Mouse (Mus musculus): ENCODE measurements around the gene Msx1. TPM values are rescaled to one million over a fixed set of nuclear protein-coding genes. Genes with fewer than 3 reads are reported as not detected.

Gene Msx1
- total RNA-seq, 2 experiments from 2014 or later, result 1.7 to 2.2 TPM

- Histone ChIP-seq H3K27ac (peak overlapping the region; percentile 86), H3K4me3 (peak overlapping the region; percentile 87)
- DNase-seq, result peak; percentile 48
- TF ChIP-seq CTCF (IDR thresholded peaks at IDR 0.05), result no peak
- intact Hi-C loops (cut with DNase I), result no loop called here
These were observed 1.3 kb downstream of the Msx1 start for GRCm38 (mm10) chr5:37822791-37823720.

DNA sequence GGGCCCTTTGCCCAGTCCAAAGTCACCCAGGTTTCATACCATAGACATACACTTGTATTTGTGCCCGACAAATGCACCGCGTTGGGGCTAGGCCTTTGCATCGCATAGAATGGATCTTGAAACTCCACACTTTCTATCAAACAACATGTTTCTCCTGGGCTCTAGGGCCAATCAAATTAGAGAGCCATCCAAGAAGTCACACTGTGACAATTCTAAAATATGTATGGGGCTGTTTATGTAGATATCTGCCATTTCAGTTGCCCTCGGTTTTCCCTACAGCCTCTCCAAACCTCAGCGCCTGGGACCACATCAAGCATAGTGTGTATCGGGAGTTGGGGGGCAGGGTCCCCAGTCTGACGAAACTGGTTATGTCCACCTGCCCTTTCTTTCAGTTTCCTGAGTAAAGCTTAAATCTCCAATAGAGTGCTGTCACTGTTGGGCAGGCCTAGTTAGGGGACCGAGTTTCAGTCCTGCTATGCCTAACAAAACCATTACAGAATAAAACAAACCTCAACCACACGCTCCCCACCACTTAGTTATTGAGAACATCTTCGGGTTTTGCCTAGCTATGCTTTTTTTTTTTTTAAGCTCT, 2.2 kb downstream of the Msx1 start:
- intact Hi-C loops (cut with DNase I), result no loop called here
- peak overlapping the region; percentile 86 for H3K27ac ChIP-seq
- H3K4me3 ChIP-seq, result peak overlapping the region; percentile 87
- TF ChIP-seq CTCF (IDR thresholded peaks at IDR 0.05), result no peak
- DNase-seq, result no peak

- DNase-seq, result no peak
- intact Hi-C loops (cut with DNase I), result no loop called here
- TF ChIP-seq CTCF (IDR thresholded peaks at IDR 0.05), result no peak
- Histone ChIP-seq H3K27ac (no peak overlapping the region), H3K4me3 (no peak overlapping the region)
These were observed 3.2 kb downstream of the Msx1 start for GRCm38 (mm10) chr5:37821111-37821601.

DNA sequence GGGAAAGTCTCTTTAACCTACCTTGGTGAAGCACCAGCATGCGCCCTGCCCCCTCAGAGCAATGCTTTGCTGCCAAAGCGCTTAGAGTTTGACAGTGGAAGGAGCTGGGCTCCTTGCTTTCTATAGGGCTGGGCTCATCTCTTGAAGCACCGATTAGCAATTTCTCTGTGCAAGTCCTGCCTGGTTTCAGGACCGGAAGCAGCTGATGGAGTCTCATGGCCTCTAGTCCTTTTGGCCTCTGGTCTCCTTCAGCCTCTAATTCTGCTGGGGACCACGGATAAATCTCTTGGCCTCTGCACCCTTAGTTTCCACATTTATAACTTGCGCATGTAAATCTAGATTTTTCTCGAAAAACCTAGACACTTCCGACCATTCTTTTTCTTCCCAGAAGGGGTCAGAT, 3.7 kb downstream of the Msx1 start:
- no peak for TF ChIP-seq CTCF (IDR thresholded peaks at IDR 0.05)
- intact Hi-C loops (cut with DNase I), result no loop called here

GRCm38 (mm10) chr5:37819971-37820370, 4.4 kb downstream of the Msx1 start:
- no peak overlapping the region for H3K4me3 ChIP-seq
- TF ChIP-seq CTCF (IDR thresholded peaks at IDR 0.05), result no peak
- DNase-seq, result no peak
- H3K27ac ChIP-seq, result no peak overlapping the region
- intact Hi-C loops (cut with DNase I), result no loop called here

More for the DNA sequence above, 3.7 kb downstream of the Msx1 start:
- no peak for DNase-seq
- Histone ChIP-seq H3K4me3 (no peak overlapping the region), H3K27ac (no peak overlapping the region)

GRCm38 (mm10) chr5:37819541-37819940, 4.8 kb downstream of the Msx1 start:
- TF ChIP-seq CTCF (IDR thresholded peaks at IDR 0.05), result no peak
- Histone ChIP-seq H3K4me3 (no peak overlapping the region), H3K27ac (no peak overlapping the region)
- intact Hi-C loops (cut with DNase I), result no loop called here
- DNase-seq, result no peak

- TF ChIP-seq CTCF (IDR thresholded peaks at IDR 0.05), result no peak
- Histone ChIP-seq H3K4me3 (no peak overlapping the region), H3K27ac (no peak overlapping the region)
- no peak for DNase-seq
- intact Hi-C loops (cut with DNase I), result no loop called here
These were observed 5.7 kb downstream of the Msx1 start for GRCm38 (mm10) chr5:37818533-37819215.

DNA sequence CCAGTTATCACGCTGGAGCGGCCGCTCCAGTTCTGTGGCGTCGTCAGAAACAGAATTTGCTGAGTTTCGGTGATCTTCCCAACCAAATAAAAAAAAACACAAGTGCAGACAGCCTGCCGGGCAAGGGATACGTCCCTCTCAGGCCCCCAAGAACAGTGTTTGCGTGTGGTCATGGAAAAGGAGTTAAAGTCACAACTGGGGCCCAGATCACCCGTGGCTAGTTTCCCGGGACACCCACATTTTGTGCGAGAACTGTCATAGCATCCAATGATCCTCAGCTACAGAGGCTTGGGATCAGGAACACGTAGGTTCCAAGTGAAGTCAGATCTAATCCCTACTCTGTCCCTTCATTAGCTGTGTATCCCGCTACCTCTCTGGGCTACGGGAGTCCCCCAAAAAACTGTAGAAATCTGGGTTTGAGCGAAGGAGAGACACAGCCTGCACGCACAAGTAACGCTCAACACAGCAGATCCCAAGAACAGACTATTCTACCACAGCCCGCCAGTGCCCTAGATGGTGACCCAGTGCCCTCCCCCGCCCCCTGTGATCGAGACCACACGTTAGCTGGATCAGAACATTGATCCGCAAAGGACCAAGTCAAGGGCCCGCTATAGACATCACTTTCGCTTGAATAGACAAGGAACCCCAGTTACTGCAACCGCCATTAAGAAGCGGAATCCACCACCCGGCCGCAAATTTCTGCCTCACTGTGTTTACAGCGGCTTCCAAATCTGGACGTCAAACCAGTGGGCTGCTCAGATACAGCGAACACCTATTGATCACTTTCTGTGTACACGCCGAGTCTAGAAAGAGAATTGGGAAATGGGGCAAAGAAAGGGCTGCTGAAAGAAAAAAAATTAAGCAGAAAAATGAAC, 6.5 kb downstream of the Msx1 start:
- intact Hi-C loops (cut with DNase I), result loop anchor here (2.0 kb wide), 1 partner anchor 273 kb away; no protein-coding TSS in a partner anchor
- DNase-seq, result no peak
- no peak for TF ChIP-seq CTCF (IDR thresholded peaks at IDR 0.05)
- Histone ChIP-seq H3K27ac (peak overlapping the region; percentile 60; the same call in 1 of the 2 replicates), H3K4me3 (peak overlapping the region; percentile 59)

- intact Hi-C loops (cut with DNase I), result loop anchor here (2.0 kb wide), 1 partner anchor 274 kb away; no protein-coding TSS in a partner anchor
- H3K4me3 ChIP-seq, result peak overlapping the region; percentile 59
- peak; percentile 56 for TF ChIP-seq CTCF (IDR thresholded peaks at IDR 0.05)
- peak; percentile 71 for DNase-seq
- peak overlapping the region; percentile 60; the same call in 1 of the 2 replicates for H3K27ac ChIP-seq
These were observed 7.3 kb downstream of the Msx1 start for GRCm38 (mm10) chr5:37816907-37817657.

DNA sequence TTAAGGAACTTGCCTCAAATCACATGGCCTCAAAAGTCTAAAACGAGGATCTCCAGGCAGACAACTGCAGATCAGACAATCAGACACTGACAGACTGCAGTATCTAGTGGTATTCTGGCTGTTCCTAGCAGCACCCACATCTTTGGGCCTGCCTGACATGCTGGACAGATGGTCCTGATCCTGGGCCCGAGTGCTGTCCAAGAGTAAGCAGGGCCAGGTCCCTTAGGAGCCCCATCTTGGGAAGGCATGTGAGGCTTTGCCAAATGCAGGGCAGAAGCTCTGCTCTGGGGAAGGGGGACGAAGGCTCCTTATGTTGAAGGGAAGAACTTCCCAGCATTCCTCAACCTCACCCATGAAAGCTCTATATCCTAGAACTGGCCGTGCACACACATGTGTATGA, 8.5 kb downstream of the Msx1 start:
- no peak for DNase-seq
- Histone ChIP-seq H3K27ac (no peak overlapping the region), H3K4me3 (no peak overlapping the region)
- intact Hi-C loops (cut with DNase I), result loop anchor here (2.0 kb wide), 1 partner anchor 275 kb away; no protein-coding TSS in a partner anchor
- TF ChIP-seq CTCF (IDR thresholded peaks at IDR 0.05), result no peak

GRCm38 (mm10) chr5:37814169-37814568, 10.2 kb downstream of the Msx1 start:
- H3K27ac ChIP-seq, result no peak overlapping the region
- H3K4me3 ChIP-seq, result no peak overlapping the region
- intact Hi-C loops (cut with DNase I), result no loop called here
- TF ChIP-seq CTCF (IDR thresholded peaks at IDR 0.05), result no peak; the same call in 1 of the 2 replicates
- DNase-seq, result no peak

Measured in gastrocnemius, adult 2 months (tissue).